In genomic region chr13:58768258-58768657, GRCm38 (mm10) we compare ENCODE assay signal across 20 mouse cellular contexts. TPM values are rescaled to one million over a fixed set of nuclear protein-coding genes. Genes with fewer than 3 reads are reported as not detected.
"Had no signal": no experiment of that assay in that cellular context is flagged by ENCODE, and none has a peak within 500 bp of the region (broad histone marks: within the 10 kb centered on the region; RNA-seq: fewer than 3 reads in every experiment).

No protein-coding gene starts in this region.

- DNase-seq: lung, adult 18-20 months; lung, embryonic 14.5 days; lung, postnatal 10 days; lung, postnatal 4 days; retina, postnatal 1 day; right cerebral cortex, adult 18-20 months; right cerebral cortex, postnatal 25 days; right cerebral cortex, postnatal 4 days; spleen, adult 18-20 months; thymus, adult 18-20 months; thymus, postnatal 14 days; thymus, postnatal 36 days had no signal

- H3K4me2 ChIP-seq: lung, embryonic 14.5 days; midbrain, embryonic 13.5 days; neural tube, embryonic 13.5 days; neural tube, embryonic 15.5 days had no signal

- H3K27ac ChIP-seq: midbrain, embryonic 10.5 days; midbrain, embryonic 13.5 days; neural tube, embryonic 13.5 days; neural tube, embryonic 15.5 days had no signal

- H3K4me3 ChIP-seq: midbrain, embryonic 10.5 days; midbrain, embryonic 13.5 days; myocyte; neural tube, embryonic 13.5 days; neural tube, embryonic 15.5 days had no signal

- H3K9me3 ChIP-seq: midbrain, embryonic 10.5 days; midbrain, embryonic 13.5 days; neural tube, embryonic 13.5 days; neural tube, embryonic 15.5 days had no signal

- ATAC-seq: midbrain, embryonic 13.5 days; midbrain, embryonic 16.5 days had no signal

- H3K9ac ChIP-seq: lung, embryonic 14.5 days; midbrain, embryonic 13.5 days; neural tube, embryonic 13.5 days; neural tube, embryonic 15.5 days had no signal

- H3K4me1 ChIP-seq: midbrain, embryonic 10.5 days; neural tube, embryonic 15.5 days had no signal

- H3K27me3 ChIP-seq: midbrain, embryonic 13.5 days; neural tube, embryonic 13.5 days; neural tube, embryonic 15.5 days had no signal

- H3K36me3 ChIP-seq: midbrain, embryonic 10.5 days; midbrain, embryonic 13.5 days; neural tube, embryonic 13.5 days; neural tube, embryonic 15.5 days had no signal

RNA-seq across cellular contexts. Expression of gene Ntrk2, which starts 38.1 kb away (rescaled TPM):
- total RNA-seq: megakaryocyte, adult 5-6 weeks; megakaryocyte-erythroid progenitor cell, adult 5-6 weeks had no signal
- polyA plus RNA-seq: myocyte had no signal
